Mouse (Mus musculus) thymus, postnatal 36 days (tissue): Measurements from ENCODE around the gene Rnf169.
A peak's percentile ranks its signal among the peaks of the same experiment; 100 is the strongest.
"Not testable (repeated sequence)": the region's sequence is repeated elsewhere in the genome, so short reads cannot be mapped to it uniquely, and the experiment has no call there.

Experiments used
- DNase-seq, 2 experiments: peaks; one replicate each; pipeline ENCODE4 v3.0.0; 2022; ENCODE audit warnings: mixed read lengths in 2 of 2

Gene Rnf169

GRCm38 (mm10) chr7:99945012-99945411, 35.2 kb downstream of the Rnf169 start:
- DNase-seq, result not testable (repeated sequence)

GRCm38 (mm10) chr7:99944520-99944919, 35.7 kb downstream of the Rnf169 start:
- DNase-seq, result no peak

- no peak for DNase-seq
These were observed 39.6 kb downstream of the Rnf169 start for GRCm38 (mm10) chr7:99940669-99941068.

GRCm38 (mm10) chr7:99935758-99936157, 44.5 kb downstream of the Rnf169 start:
- peak; percentile 35 to 54 for DNase-seq

GRCm38 (mm10) chr7:99926916-99927714, 53.1 kb downstream of the Rnf169 start:
- DNase-seq, result peak; percentile 76 to 77

GRCm38 (mm10) chr7:99920416-99920815, 59.8 kb downstream of the Rnf169 start:
- no peak for DNase-seq

- DNase-seq, result peak; percentile 60 to 78
These were observed 60.3 kb downstream of the Rnf169 start for GRCm38 (mm10) chr7:99919971-99920370.

GRCm38 (mm10) chr7:99919164-99919563, 61.1 kb downstream of the Rnf169 start:
- no peak for DNase-seq

- DNase-seq, result peak; percentile 63 to 66
These were observed 62.9 kb downstream of the Rnf169 start for GRCm38 (mm10) chr7:99917320-99917844.

GRCm38 (mm10) chr7:99916741-99917319, 63.4 kb downstream of the Rnf169 start:
- DNase-seq, result peak; percentile 84 to 86

GRCm38 (mm10) chr7:99915511-99915910, 64.7 kb downstream of the Rnf169 start:
- DNase-seq, result no peak

GRCm38 (mm10) chr7:99914316-99914715, 65.9 kb downstream of the Rnf169 start:
- peak; percentile 45 to 66 for DNase-seq

GRCm38 (mm10) chr7:99911038-99911437, 69.2 kb downstream of the Rnf169 start:
- peak; percentile 73 to 88 for DNase-seq

- DNase-seq, result no peak
These were observed 72.8 kb downstream of the Rnf169 start for GRCm38 (mm10) chr7:99907463-99907862.

- peak; percentile 49 to 63 for DNase-seq
These were observed 73.9 kb downstream of the Rnf169 start for GRCm38 (mm10) chr7:99906346-99906745.

GRCm38 (mm10) chr7:99904421-99905005, 75.7 kb downstream of the Rnf169 start:
- DNase-seq, result no peak

GRCm38 (mm10) chr7:99902918-99903665, 77.2 kb downstream of the Rnf169 start:
- DNase-seq, result peak; percentile 43 to 57

- peak; percentile 62 to 73 for DNase-seq
These were observed 78.0 kb downstream of the Rnf169 start for GRCm38 (mm10) chr7:99902208-99902607.

- DNase-seq, result no peak
These were observed 83.3 kb downstream of the Rnf169 start for GRCm38 (mm10) chr7:99896905-99897304.

- no peak for DNase-seq
These were observed 85.8 kb downstream of the Rnf169 start for GRCm38 (mm10) chr7:99894478-99894877.

GRCm38 (mm10) chr7:99893967-99894366, 86.3 kb downstream of the Rnf169 start:
- no peak for DNase-seq

GRCm38 (mm10) chr7:99892351-99892750, 87.9 kb downstream of the Rnf169 start:
- DNase-seq, result no peak

GRCm38 (mm10) chr7:99891471-99891870, 88.8 kb downstream of the Rnf169 start:
- DNase-seq, result no peak
